Mouse (Mus musculus) left cerebral cortex, postnatal 25 days (tissue): ENCODE data around the gene Peg12. TPM values are rescaled to one million over a fixed set of nuclear protein-coding genes. Genes with fewer than 3 reads are reported as not detected.

Experiments
- total RNA-seq, 2 experiments: library from RNA; stranded (reverse); gene quantifications; 2 replicates each; pipeline ENCODE4 v1.2.3; 2021

The Peg12 gene
- total RNA-seq, 2 experiments from 2014 or later: 0.37 to 0.57 TPM

Other genes with a start within 250 kb of the Peg12 start
- 100 to 1,000 TPM; 122 to 127 TPM for gene Ndn, start 117.9 kb downstream of the Peg12 start, total RNA-seq
- 1 to 10 TPM; 1.6 to 3.1 TPM for gene Magel2, start 87.5 kb downstream of the Peg12 start, total RNA-seq
- gene Mkrn3, start 44.4 kb downstream of the Peg12 start, total RNA-seq: 1 to 10 TPM; 1.9 to 2.1 TPM